ENCODE assay signal across 19 mouse cellular contexts in genomic region chr7:139093124-139093523, GRCm38 (mm10). TPM values are rescaled to one million over a fixed set of nuclear protein-coding genes. Genes with fewer than 3 reads are reported as not detected.
DNase-seq lines count a peak whose midpoint lies in the region; ATAC-seq lines count a peak whose summit lies in the region.
"Had no signal": no experiment of that assay in that cellular context is flagged by ENCODE, and none has a peak within 500 bp of the region (broad histone marks: within the 10 kb centered on the region; RNA-seq: fewer than 3 reads in every experiment).

No protein-coding gene starts in this region.

- no peak for DNase-seq in frontal cortex, postnatal 14 days (ENCODE audit: low spot score in 2 of 2)
- peak; percentile 31 to 39 for DNase-seq in right cerebral cortex, adult 2 months (ENCODE audit: low spot score in 2 of 2)
- no peak for DNase-seq in right cerebral cortex, postnatal 4 days
- peak; percentile 79 to 86 for DNase-seq in cerebellum, postnatal 14 days
- DNase-seq: adrenal gland, postnatal 10 days; gastrocnemius, postnatal 36 days; kidney, adult 18-20 months; lung, postnatal 4 days had no signal

- no peak overlapping the region for H3K4me3 ChIP-seq in hindbrain, embryonic 13.5 days
- H3K4me3 ChIP-seq in midbrain, embryonic 15.5 days = no peak overlapping the region
- H3K4me3 ChIP-seq: forebrain, embryonic 12.5 days; heart, embryonic 10.5 days; hindbrain, embryonic 10.5 days; lung, embryonic 15.5 days had no signal

- no peaks in the 10 kb centered on the region for H3K27me3 ChIP-seq in hindbrain, embryonic 13.5 days
- no peaks in the 10 kb centered on the region for H3K27me3 ChIP-seq in midbrain, embryonic 15.5 days (replicated peaks)
- H3K27me3 ChIP-seq: forebrain, embryonic 12.5 days; lung, embryonic 15.5 days had no signal

- WGBS in hindbrain, embryonic 13.5 days = 92% methylated on average over 5 of the region's 5 CpGs
- WGBS in midbrain, embryonic 15.5 days = 90% methylated on average over 5 of the region's 5 CpGs

- peak; percentile 66 for ATAC-seq in frontal cortex, adult (ENCODE audit: low TSS enrichment)
- no peak for ATAC-seq in hindbrain, embryonic 13.5 days (ENCODE audit: low FRiP score)
- ATAC-seq in midbrain, embryonic 15.5 days (replicated peaks) = no peak
- ATAC-seq: activated CD4-positive, CD25-positive, alpha-beta regulatory T cell, adult 4 months had no signal

- H3K36me3 ChIP-seq in hindbrain, embryonic 13.5 days = peaks cover 90% of the 10 kb centered on the region
- peaks cover 29% of the 10 kb centered on the region; the same call in 1 of the 2 replicates for H3K36me3 ChIP-seq in midbrain, embryonic 15.5 days (replicated peaks)
- H3K36me3 ChIP-seq: G1E; heart, embryonic 10.5 days; lung, embryonic 15.5 days had no signal

- no peak overlapping the region for H3K4me2 ChIP-seq in hindbrain, embryonic 13.5 days
- no peak overlapping the region for H3K4me2 ChIP-seq in midbrain, embryonic 15.5 days
- H3K4me2 ChIP-seq: forebrain, embryonic 12.5 days; lung, embryonic 15.5 days had no signal

- no peaks in the 10 kb centered on the region for H3K9me3 ChIP-seq in hindbrain, embryonic 13.5 days
- H3K9me3 ChIP-seq in midbrain, embryonic 15.5 days = no peaks in the 10 kb centered on the region
- H3K9me3 ChIP-seq: forebrain, embryonic 12.5 days; heart, embryonic 10.5 days; hindbrain, embryonic 10.5 days; lung, embryonic 15.5 days had no signal

- no peak overlapping the region for H3K9ac ChIP-seq in hindbrain, embryonic 13.5 days
- H3K9ac ChIP-seq in midbrain, embryonic 15.5 days = no peak overlapping the region
- H3K9ac ChIP-seq: forebrain, embryonic 12.5 days; liver, embryonic 14.5 days; lung, embryonic 15.5 days had no signal

- no peak overlapping the region for H3K27ac ChIP-seq in hindbrain, embryonic 13.5 days
- H3K27ac ChIP-seq in midbrain, embryonic 15.5 days = no peak overlapping the region
- H3K27ac ChIP-seq: forebrain, embryonic 12.5 days; heart, embryonic 10.5 days; hindbrain, embryonic 10.5 days; kidney, postnatal 0 days; liver, embryonic 14.5 days; lung, embryonic 15.5 days had no signal

- peaks cover 33% of the 10 kb centered on the region for H3K4me1 ChIP-seq in hindbrain, embryonic 13.5 days (replicated peaks)
- peaks cover 10% of the 10 kb centered on the region for H3K4me1 ChIP-seq in midbrain, embryonic 15.5 days
- H3K4me1 ChIP-seq: heart, embryonic 10.5 days; lung, embryonic 15.5 days had no signal

RNA-seq across cellular contexts. Expression of gene Dpysl4, which starts 7.3 kb away (rescaled TPM):
- 265 and 280 TPM in 2 replicates for polyA plus RNA-seq in hindbrain, embryonic 13.5 days (2015; fragmentation: Nextera tagmentation; extraction: Ambion mirVana)
- 186 and 190 TPM in 2 replicates for polyA plus RNA-seq in midbrain, embryonic 15.5 days (2015; fragmentation: Nextera tagmentation; extraction: Ambion mirVana)
- polyA plus RNA-seq: activated CD4-positive, CD25-positive, alpha-beta regulatory T cell, adult 4 months; G1E had no signal

Comparison
In these comparisons a context has a peak if more than half of its experiments do, and no peak if none do; other contexts are left out.
1. DNase-seq: peak in right cerebral cortex, adult 2 months (2 of 2) and cerebellum, postnatal 14 days (2 of 2); none in frontal cortex, postnatal 14 days (0 of 2) and right cerebral cortex, postnatal 4 days (single experiment).